Mouse (Mus musculus) MEL-GATA-1-ER (cell line): ENCODE data around the gene Sfxn1.

Experiments used
- DNase-seq: peaks from one replicate; pipeline ENCODE4 v3.0.0-alpha.2; 2012; ENCODE audit warnings: low read depth; ENCODE audit errors: extremely low read depth

Gene Sfxn1

GRCm38 (mm10) chr13:54118355-54118754, 46.7 kb downstream of the Sfxn1 start:
- no peak for DNase-seq

DNA sequence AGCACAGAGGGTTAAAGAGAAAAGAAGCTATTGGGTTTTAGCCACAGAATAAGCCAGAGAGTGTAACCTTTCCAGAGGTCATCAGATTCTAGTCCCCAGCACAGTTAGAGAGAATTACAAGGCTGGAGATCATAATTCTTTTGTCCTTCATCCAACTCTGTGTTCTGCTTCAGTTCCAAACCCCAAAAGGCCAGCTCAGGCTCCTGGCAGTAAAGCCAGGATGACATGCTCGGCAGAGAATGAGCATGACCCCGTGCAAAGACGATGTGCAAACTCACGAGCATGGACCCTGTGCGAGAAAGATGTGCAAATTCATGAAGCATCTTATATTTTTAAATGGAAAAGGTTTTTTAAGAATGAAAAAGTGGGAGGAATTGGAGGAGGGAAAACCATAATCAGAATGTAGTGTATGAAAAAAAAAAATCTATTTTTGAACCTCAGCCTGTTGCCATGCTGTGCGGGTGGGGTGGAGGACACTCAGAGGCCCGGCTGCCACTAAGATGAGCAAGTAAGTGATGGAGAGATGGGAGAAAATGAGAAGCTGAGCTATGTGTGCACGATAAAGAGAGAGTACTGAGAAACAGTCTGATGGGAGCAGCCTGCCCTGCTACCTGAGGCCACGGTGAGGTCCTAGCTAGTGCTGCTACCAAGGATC, 66.2 kb downstream of the Sfxn1 start:
- no peak for DNase-seq

DNA sequence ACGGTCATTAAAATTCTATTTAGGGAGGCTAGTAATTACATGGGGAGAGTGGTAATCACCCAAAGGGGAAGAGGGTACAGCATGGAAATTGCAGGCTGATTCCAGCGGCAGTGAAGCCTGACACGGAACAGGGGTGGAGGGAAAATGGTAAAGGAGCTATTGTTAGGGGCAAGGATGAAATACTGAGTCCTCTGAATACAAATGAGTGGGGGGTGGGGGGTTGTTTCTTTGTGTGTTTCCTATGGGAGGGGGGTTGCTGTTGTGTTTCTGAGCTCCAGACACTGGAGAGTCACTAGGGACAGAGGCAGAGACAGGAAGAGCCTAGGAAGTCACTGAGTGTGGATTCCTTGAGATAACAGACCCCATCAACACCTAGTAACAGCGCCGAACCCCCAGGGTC, 72.1 kb downstream of the Sfxn1 start:
- DNase-seq = no peak

DNA sequence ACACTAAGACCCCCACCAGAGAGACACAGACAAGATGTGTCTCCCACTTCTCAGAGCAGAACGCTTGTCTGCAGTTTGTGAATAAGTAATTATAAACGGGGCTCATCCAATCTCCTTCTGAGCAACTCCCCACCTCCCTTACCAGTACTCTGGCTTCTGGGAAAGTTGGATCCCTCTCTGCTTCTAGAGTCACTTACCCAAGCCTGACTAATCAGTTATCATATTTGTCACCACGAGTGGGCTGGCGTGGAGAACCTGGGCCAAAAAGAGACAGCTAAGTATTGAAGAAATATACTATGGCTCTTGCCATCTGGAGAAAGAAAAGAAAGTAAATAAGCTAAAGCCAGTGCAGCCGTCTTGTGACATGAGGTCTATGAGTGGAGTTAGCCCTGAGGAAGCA, 73.0 kb downstream of the Sfxn1 start:
- no peak for DNase-seq

DNA sequence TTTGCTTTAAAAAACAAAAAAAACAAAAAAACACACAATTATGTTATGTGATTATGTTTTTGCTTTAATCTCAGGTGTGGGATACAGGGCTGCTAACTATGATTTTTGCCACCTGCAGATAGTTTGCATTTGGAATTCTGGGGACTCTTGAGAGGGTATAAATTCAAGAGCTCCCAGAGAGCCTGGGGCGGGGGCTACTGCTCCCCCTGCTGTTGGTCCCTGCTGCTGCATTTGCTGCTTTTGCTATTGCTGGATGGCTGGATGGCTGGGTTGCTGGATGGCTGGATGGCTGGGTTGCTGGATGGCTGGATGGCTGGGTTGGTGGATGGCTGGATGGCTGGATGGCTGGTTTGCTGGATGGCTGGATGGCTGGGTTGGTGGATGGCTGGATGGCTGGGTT, 75.7 kb downstream of the Sfxn1 start:
- DNase-seq = no peak

DNA sequence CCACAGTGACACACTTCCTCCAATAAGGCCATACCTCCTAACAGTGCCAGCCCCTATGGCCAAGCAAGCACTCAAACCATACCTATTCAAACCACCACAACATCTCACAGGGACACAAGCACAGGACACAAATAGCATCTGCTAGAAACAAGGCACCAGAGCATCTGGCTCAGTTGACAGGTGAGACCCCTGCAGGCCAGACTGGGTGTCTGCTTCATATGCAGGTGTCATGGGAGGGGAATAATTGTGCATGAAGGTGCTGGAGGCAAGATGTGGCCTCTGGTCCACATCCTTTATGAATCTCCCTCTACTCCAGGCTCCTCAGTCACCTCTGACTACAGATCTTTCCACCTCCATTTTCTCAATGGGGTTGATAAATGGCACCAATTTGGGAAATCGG, 80.8 kb downstream of the Sfxn1 start:
- no peak for DNase-seq

DNA sequence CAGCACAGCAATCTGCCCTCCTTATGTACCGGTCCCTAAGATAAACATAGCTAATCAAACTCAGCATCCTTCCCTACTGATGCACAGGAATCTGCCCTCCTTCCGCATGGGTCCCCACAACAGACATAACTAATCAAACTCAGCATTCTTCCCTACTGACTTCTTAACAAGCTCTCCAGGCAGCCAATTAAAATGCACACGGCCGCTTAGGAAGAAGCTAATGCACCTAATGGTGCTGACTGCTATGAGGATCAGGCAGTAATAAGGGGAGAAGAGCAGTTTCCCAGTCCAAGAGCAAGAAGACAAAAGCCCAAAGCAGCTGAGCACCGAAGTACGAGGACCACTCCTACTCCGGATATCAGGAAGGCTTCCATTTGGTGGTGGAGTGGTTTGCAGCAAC, 81.2 kb downstream of the Sfxn1 start:
- DNase-seq = no peak

DNA sequence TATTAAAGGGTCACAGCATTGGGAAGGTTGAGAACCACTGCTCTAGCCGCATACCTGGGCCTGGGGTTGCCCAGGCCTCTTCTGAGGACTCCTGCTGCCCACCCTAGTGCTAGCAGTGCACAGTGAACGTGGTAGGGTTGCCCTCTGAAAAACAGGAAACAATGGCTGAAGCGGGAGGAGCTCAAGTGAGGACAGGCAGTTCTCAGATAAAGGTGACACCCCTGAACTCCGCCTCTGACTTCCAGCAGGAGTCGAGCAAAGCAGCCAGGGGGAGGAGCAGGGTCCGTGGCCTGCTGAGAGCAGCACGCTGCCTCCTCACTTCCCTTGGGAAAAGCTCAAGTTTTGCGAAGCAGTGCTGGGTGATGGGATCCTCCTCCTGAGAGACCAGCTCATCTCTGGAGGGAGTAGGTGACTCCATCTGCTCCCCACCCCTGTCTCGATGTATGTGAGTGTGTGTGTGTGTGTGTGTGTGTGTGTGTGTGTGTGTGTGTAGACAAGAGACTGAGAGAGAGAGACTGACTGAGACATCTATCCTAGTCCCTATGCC, 82.1 kb downstream of the Sfxn1 start:
- peak; percentile 80 for DNase-seq

GRCm38 (mm10) chr13:54155822-54156221, 84.2 kb downstream of the Sfxn1 start:
- DNase-seq = no peak
